Mouse (Mus musculus): Measurements from ENCODE around the gene Taf13.

The Taf13 gene

DNA sequence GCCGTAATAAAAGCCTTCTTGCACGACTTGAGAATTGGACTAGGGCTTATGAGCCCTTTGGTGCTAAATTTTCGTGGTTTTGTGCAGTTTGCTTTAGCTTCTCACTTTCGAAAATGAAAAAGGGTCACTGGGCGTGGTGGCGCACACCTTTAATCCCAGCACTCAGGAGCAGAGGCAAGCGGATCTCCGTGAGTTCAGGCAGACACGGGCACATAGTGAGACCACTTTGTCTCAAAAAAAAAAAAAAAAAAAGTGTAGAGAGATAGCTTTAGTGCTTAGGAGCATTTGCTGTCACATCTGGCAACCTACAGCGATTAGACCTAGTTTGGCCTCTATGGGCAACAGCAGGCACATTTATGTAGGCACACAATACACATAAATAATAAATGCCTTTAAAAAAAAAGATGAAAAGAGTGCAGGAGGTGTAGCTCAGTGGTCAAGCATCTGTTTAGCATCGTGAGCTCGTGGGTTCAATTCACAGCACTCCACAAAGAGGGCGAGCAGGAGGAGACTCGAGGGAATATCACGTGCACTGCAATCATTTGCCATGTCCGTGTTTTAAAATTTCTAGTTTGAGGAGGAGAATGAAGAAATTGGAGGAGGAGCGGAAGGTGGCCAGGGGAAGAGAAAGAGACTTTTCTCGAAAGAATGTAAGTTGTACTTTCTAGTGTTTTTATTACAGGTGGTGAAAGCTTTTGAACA, 962 bp downstream of the Taf13 start:
- no peak for DNase-seq (ENCODE audit: low spot score in 2 of 2)

DNA sequence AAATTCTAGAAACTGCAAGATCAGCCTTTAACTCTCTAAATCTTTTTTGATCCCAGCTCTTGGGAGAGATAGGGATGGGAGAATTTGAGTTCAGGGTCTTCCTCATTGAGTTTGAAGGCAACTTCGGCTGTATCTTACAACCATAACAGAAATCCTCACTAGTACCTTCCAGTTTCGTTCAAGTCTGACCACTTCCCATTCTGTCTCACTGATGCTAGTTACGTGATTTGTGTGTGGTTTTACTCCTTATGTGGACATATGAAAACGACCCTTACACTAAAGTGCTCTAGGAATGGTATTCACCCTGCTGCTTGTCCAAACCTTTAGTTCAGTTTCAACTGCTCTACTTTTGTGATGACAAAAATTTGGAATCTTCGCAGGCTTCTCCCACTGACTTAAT, 2.5 kb downstream of the Taf13 start:
- no peak for DNase-seq (ENCODE audit: low spot score in 2 of 2)

DNA sequence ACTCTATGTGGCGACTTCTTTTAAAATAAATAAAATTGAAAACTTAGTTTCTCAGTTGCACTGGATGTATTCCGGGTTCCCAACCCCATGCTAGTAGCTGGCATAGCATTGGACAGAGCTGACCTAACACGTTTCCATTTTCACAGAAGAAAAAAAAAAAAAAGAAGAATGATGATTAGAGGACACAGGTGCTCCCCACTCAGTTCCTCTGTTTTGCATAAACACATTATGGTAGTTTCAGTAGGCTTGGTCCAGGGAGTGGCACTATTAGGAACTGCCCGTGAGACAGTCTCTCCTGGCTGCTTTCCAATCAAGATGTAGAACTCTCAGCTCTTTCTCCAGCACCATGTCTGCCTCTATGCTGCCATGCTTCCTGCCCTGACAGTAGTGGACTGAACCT, 13.1 kb downstream of the Taf13 start:
- DNase-seq (ENCODE audit: low spot score in 2 of 2) = no peak

DNA sequence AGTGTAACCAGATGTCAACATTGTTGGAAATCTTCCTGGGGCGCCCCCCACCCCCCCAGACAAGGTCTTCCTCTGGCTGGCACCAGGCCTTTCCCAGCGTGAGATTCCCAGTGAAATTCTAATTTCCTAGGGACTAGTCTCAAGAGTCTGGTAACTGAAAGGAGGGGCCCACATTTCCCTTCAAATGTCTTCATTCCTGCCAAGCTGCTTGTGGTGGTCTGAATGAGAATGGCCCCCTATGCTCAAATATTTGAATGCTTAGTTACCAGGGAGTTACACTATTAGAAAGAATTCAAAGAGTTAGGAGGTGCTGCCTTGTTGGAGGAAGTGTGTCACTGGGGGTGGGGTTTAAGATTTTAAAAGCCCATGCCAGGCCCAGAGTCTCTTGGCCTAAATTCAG, 16.9 kb downstream of the Taf13 start:
- DNase-seq (ENCODE audit: low spot score in 2 of 2) = no peak

DNA sequence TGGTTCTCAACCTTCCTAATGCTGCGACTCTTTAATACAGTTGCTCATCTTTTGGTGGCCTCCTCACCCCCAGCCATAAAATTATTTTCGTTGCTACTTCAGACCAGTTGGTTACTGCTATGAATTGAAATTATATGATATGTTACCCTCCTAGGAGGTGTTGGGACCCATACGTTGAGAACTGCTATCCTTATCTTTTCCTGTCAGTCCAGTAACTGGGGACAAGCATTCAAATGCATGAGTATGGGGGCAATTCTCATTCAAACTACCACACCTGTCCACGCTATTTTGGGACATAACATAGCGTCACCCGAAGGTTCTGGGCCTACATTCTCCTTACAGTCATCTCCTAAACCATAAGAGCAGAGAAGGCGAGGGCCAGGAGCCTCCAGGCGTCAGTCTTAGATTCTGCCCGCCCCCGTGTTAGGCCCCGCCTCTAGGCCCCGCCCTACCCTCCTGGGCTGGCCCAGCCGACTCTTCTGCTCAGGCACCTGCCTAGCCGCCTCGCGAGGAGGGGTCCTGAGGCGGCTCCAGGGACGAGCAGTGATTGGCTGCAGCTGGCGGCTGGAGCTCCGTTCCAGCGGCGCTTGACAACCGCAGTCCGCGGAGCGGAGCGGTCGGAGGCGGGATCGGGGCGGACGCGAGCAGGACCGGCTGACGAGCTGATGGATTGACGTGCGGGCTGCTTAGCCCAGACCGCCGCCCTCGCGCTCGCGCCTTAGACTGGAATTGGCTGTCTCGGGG, 19.5 kb downstream of the Taf13 start, which contains the start of gene Wdr47:
Gene Wdr47 (plus strand): TSS at position 494 of the 744 bp plus-strand sequence.
- DNase-seq (ENCODE audit: low spot score in 2 of 2) = peak; percentile 94 to 96

DNA sequence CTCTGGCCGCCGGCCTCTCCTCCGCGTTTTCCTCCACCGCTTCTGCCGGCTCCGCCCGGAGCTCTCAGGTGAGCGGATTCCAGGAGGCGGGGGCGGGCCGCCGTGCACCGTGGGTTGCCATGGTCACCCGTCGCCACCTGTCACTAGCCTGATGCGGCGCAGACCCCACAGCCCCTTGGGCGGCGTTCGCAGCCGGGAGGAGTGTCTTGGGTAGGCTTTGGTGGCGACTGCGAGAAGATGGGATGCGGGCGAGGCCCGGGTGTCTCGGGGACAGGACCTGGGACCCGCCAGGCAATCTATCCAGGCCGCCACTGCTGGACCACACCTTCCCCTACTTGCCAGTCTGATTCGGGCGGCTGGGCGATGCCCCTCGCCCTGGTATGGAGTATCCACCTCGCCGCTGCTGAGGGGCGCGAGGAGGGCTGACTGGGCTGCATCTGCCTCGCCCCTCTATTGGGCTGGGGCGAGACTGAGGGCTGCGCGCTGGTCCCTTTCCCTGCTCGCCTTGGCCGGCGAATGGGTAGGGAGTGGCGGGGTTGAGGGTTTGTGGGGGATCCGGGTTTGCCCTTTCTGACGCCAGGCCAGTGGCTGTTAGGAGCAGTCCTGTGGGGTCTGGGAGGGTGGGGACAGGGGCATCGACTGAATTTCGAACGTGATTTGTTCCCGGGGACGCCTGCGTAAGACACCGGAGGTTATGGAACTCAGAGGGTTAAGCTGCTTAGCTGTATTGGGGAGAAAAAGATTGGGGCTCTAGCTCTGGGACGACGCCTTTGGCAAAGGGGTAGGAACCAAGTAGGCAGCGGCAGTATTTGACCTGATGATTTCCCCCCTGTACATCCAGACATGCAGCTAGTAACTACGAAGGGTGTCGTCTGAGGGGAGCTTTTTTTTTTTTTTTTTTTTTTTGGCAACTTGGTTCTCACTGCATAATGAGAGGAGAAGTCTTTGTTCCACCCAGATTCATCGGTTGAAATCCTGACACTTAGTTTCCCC, 20.3 kb downstream of the Taf13 start:
- no peak for DNase-seq (ENCODE audit: low spot score in 2 of 2)

DNA sequence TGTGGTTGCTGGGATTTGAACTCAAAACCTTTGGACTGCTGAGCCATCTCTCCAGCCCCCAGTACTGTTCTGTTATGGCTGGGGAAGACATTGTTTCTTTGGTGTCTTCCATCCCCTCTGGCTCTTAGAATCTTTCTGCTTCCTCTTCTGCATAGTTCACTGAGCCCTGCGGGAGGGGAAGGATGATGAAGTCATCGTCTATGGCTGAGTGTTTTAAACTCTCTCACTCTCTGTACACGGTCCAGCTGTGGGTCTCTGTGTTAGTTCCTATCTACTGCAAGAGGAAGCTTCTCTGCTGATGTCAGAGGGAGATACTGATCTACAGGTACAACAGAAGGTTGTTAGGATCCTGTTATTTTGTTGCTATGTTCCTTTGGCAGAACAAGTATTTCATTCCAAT, 37.4 kb downstream of the Taf13 start:
- DNase-seq (ENCODE audit: low spot score in 2 of 2) = no peak

Data from spleen, postnatal 14 days (tissue).